Mouse (Mus musculus): ENCODE measurements at regions not wholly inside any gene's neighbourhood (a gene's known extent, or its start where the extent isn't known, plus 50 kb on each side); places are given as distances from the start of the nearest gene placed in this dataset.

DNA sequence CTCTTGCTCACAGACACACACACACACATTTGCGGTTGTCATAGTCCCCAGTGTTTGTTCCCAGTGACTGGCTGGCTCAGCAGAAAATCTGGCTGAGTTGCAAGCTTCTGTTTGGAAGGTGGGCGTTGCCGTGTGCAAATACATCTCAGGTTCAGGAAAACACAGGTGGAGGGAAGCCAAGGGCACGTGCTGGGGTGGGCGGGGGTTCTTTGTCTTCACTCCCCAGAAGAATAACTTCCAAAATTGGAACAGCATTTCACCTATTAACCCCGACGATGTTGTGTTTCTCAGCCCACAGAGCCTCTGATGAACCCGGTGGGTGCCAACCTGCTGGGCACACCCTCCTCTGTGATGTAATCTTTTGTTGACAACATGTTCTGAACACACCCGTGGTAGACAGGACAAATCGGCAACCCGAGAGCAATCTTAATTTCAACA lies 82.3 kb upstream of the Ubl3 start:
- TF ChIP-seq CTCF (conservative IDR thresholded peaks at IDR 0.05; ENCODE audit: low read length): no peak
- TF ChIP-seq NANOG (IDR thresholded peaks at IDR 0.05; ENCODE audit: borderline replicate concordance, low read length): no peak

All from E14TG2a.4 (cell line).